Mouse (Mus musculus): ENCODE measurements around the gene Tmem245. TPM values are rescaled to one million over a fixed set of nuclear protein-coding genes. Genes with fewer than 3 reads are reported as not detected.

The Tmem245 gene
- polyA plus RNA-seq, 2 experiments = 1.4 to 2.0 TPM

DNA sequence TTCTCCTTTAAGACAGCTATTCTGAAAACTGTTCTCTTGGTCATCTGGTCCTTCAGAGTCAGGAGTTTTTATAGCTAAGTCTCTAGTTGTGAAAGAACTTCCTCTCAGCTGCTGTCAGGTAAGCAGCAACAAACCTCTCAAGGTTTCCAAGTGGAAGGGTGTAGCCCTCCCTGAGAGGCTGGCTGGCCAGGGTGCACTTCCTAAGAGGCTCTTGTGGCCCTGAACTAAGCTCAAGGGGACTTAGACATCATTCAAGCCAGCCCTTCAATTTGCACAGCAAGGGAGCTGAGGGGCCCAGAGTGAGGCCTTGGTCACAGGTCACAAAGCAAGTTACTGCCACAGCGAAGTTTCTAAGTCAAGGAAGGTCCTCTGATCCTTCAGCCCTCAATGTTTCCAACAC, 4.0 kb downstream of the Tmem245 start:
- Histone ChIP-seq H3K4me1 (replicated peaks; ENCODE audit: control insufficient read depth in 2 of 2, insufficient read depth in 2 of 2, low read length in 1 of 2) (peaks cover 13% of the 10 kb centered on the region in 2 experiments), H3K27ac (no peak overlapping the region), H3K27me3 (ENCODE audit: control insufficient read depth, insufficient read depth, low read length) (no peaks in the 10 kb centered on the region), H3K9me3 (ENCODE audit: control insufficient read depth, low read length) (no peaks in the 10 kb centered on the region), H3K4me2 (ENCODE audit: low read depth) (no peak overlapping the region), H3K4me3 (ENCODE audit: insufficient read depth in 1 of 2, low read depth in 2 of 2, low read length in 2 of 2) (no peak overlapping the region), H3K36me3 (replicated peaks; ENCODE audit: control insufficient read depth, insufficient read depth, low read depth) (no peaks in the 10 kb centered on the region), H3K9ac (replicated peaks) (no peak overlapping the region)
- TF ChIP-seq EP300 (IDR thresholded peaks at IDR 0.05; ENCODE audit: low read depth) = no peak
- no peak for TF ChIP-seq CTCF (IDR thresholded peaks at IDR 0.05; ENCODE audit: low read depth)
- 73% methylated on average over 1 of the region's 1 CpGs for WGBS (ENCODE audit: insufficient replicate concordance)
- ATAC-seq (ENCODE audit: insufficient read depth) (no peak), DNase-seq (ENCODE audit: low read depth in 3 of 3, low spot score in 3 of 3) (no peak)

DNA sequence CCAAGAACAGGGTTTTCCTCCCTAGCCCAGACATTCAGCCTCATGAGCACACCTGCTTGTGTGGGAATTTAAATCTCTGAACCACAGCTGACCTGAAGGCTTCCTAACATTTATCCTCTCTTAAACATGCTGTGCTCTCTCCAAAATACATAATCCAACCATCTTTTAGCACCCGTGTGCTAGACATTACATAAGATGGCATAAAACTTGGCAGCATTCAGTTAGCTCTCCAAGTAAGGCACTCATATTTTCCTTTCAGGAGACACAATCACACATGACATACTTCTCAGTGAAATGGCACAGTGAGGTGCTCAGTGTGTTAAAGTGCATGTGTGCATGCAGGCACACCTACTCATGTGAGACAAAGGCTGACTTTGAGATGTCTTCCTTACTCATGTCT, 4.7 kb downstream of the Tmem245 start:
- Histone ChIP-seq H3K9ac (replicated peaks) (no peak overlapping the region), H3K27ac (no peak overlapping the region), H3K36me3 (replicated peaks; ENCODE audit: control insufficient read depth, insufficient read depth, low read depth) (no peaks in the 10 kb centered on the region), H3K27me3 (ENCODE audit: control insufficient read depth, insufficient read depth, low read length) (no peaks in the 10 kb centered on the region), H3K4me2 (ENCODE audit: low read depth) (no peak overlapping the region), H3K4me3 (ENCODE audit: insufficient read depth in 1 of 2, low read depth in 2 of 2, low read length in 2 of 2) (no peak overlapping the region), H3K4me1 (replicated peaks; ENCODE audit: control insufficient read depth in 2 of 2, insufficient read depth in 2 of 2, low read length in 1 of 2) (peaks cover 13% of the 10 kb centered on the region in 2 experiments), H3K9me3 (ENCODE audit: control insufficient read depth, low read length) (no peaks in the 10 kb centered on the region)
- ATAC-seq (ENCODE audit: insufficient read depth) (no peak), DNase-seq (ENCODE audit: low read depth in 3 of 3, low spot score in 3 of 3) (no peak)
- no peak for TF ChIP-seq CTCF (IDR thresholded peaks at IDR 0.05; ENCODE audit: low read depth)
- TF ChIP-seq EP300 (IDR thresholded peaks at IDR 0.05; ENCODE audit: low read depth) = no peak
- WGBS (ENCODE audit: insufficient replicate concordance) = 69% methylated on average over 1 of the region's 1 CpGs

DNA sequence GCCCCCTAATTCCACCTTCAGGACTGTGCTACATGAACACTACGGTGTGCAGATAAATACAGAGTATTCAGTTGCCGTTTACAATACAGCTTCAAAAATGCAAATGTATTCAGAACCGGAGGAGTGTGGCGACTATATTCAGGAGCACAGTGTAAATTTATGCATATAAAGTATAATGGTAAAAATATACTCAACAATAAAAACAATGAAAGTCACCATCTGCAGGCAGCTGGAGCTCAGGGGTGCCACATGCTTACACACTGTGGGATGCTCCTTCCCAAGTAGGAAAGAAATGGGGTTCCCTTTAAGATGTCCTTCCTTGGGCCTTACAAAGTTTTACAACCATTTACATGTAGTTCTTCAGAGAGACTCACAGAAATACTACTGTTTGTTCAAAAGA, 5.8 kb downstream of the Tmem245 start:
- Histone ChIP-seq H3K36me3 (replicated peaks; ENCODE audit: control insufficient read depth, insufficient read depth, low read depth) (no peaks in the 10 kb centered on the region), H3K4me2 (ENCODE audit: low read depth) (no peak overlapping the region), H3K27ac (no peak overlapping the region), H3K9ac (replicated peaks) (no peak overlapping the region), H3K4me3 (ENCODE audit: insufficient read depth in 1 of 2, low read depth in 2 of 2, low read length in 2 of 2) (no peak overlapping the region), H3K27me3 (ENCODE audit: control insufficient read depth, insufficient read depth, low read length) (no peaks in the 10 kb centered on the region), H3K9me3 (ENCODE audit: control insufficient read depth, low read length) (no peaks in the 10 kb centered on the region), H3K4me1 (replicated peaks; ENCODE audit: control insufficient read depth in 2 of 2, insufficient read depth in 2 of 2, low read length in 1 of 2) (peaks cover 13% of the 10 kb centered on the region in 2 experiments)
- ATAC-seq (ENCODE audit: insufficient read depth) (no peak), DNase-seq (ENCODE audit: low read depth in 3 of 3, low spot score in 3 of 3) (no peak)
- no peak for TF ChIP-seq EP300 (IDR thresholded peaks at IDR 0.05; ENCODE audit: low read depth)
- no peak for TF ChIP-seq CTCF (IDR thresholded peaks at IDR 0.05; ENCODE audit: low read depth)
- WGBS (ENCODE audit: insufficient replicate concordance) = 75% methylated on average over 4 of the region's 4 CpGs

DNA sequence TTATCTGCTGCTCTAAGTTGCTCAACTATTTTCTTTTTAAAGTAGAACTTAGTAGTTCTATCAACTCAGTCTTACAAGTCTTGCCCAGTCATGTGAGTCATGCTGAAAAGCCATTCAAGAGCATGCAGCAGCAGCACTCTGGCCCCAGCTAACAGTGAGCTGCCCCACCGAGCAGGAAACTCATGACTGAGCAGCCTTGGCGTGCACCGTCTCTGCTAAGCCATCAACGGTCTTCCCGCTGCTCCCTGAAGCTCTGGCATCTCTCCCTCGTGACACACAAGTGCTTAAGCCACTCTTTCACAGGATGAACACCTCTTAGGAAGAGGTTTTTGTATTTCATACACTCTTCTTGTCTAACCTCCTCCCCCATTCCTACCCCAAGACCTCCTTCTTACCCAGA, 10.1 kb downstream of the Tmem245 start:
- Histone ChIP-seq H3K27me3 (ENCODE audit: control insufficient read depth, insufficient read depth, low read length) (no peaks in the 10 kb centered on the region), H3K27ac (no peak overlapping the region), H3K4me1 (replicated peaks; ENCODE audit: control insufficient read depth in 2 of 2, insufficient read depth in 2 of 2, low read length in 1 of 2) (peaks cover 4 to 5% of the 10 kb centered on the region in 2 experiments; a peak in 2 of 4 replicates), H3K9me3 (ENCODE audit: control insufficient read depth, low read length) (no peaks in the 10 kb centered on the region), H3K9ac (replicated peaks) (no peak overlapping the region), H3K4me2 (ENCODE audit: low read depth) (no peak overlapping the region), H3K4me3 (ENCODE audit: insufficient read depth in 1 of 2, low read depth in 2 of 2, low read length in 2 of 2) (no peak overlapping the region), H3K36me3 (replicated peaks; ENCODE audit: control insufficient read depth, insufficient read depth, low read depth) (no peaks in the 10 kb centered on the region; the same call in 1 of the 2 replicates)
- DNase-seq (ENCODE audit: low read depth in 3 of 3, low spot score in 3 of 3) = no peak
- TF ChIP-seq EP300 (IDR thresholded peaks at IDR 0.05; ENCODE audit: low read depth) = no peak
- no peak for TF ChIP-seq CTCF (IDR thresholded peaks at IDR 0.05; ENCODE audit: low read depth)
- no peak for ATAC-seq (ENCODE audit: insufficient read depth)
- WGBS (ENCODE audit: insufficient replicate concordance) = 54% methylated on average over 6 of the region's 6 CpGs

DNA sequence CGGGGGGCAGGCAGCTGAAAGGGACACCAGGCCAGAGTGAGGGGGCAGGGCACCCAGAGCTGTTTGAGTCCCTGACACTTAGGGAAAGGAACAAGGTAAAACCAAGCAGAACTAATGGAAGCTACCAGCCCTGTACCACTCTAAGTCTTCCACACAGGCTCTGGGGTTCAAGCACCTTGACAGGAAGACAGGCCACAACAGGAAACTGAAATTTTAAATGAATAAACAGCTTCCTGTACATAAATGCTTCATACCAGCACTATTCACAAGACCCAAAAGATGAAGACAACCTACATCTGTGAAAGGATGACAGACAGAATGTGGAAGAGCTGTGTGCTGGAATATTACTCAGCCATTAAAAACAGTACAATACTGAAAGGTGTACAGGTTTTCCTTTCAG, 11.9 kb downstream of the Tmem245 start:
- Histone ChIP-seq H3K4me1 (replicated peaks; ENCODE audit: control insufficient read depth in 2 of 2, insufficient read depth in 2 of 2, low read length in 1 of 2) (peaks cover 0 to 3% of the 10 kb centered on the region in 2 experiments; a peak in 1 of 4 replicates), H3K9ac (replicated peaks) (no peak overlapping the region), H3K27ac (no peak overlapping the region), H3K4me3 (ENCODE audit: insufficient read depth in 1 of 2, low read depth in 2 of 2, low read length in 2 of 2) (no peak overlapping the region), H3K36me3 (replicated peaks; ENCODE audit: control insufficient read depth, insufficient read depth, low read depth) (no peaks in the 10 kb centered on the region; the same call in 1 of the 2 replicates), H3K9me3 (ENCODE audit: control insufficient read depth, low read length) (no peaks in the 10 kb centered on the region), H3K4me2 (ENCODE audit: low read depth) (no peak overlapping the region), H3K27me3 (ENCODE audit: control insufficient read depth, insufficient read depth, low read length) (no peaks in the 10 kb centered on the region)
- no CpG with 5 or more reads among the region's 1 CpGs for WGBS (ENCODE audit: insufficient replicate concordance)
- DNase-seq (ENCODE audit: low read depth in 3 of 3, low spot score in 3 of 3) = no peak
- TF ChIP-seq CTCF (IDR thresholded peaks at IDR 0.05; ENCODE audit: low read depth) (no peak), EP300 (IDR thresholded peaks at IDR 0.05; ENCODE audit: low read depth) (no peak)
- no peak for ATAC-seq (ENCODE audit: insufficient read depth)
